Mouse (Mus musculus) granulocyte monocyte progenitor cell, adult 5-6 weeks (primary cell): ENCODE measurements around the gene Pygo1. TPM values are rescaled to one million over a fixed set of nuclear protein-coding genes. Genes with fewer than 3 reads are reported as not detected.
A peak's percentile ranks its signal among the peaks of the same experiment; 100 is the strongest.

Experiments used
- ATAC-seq: replicated peaks from 2 replicates; pipeline ENCODE4 v1.8.0; 2016; ENCODE audit warnings: mild to moderate bottlenecking, moderate TSS enrichment, inconsistent platforms; ENCODE audit not compliant: poor library complexity, severe bottlenecking
- total RNA-seq, 2 experiments: library from RNA; stranded (forward) in 1 of 2; stranded (reverse) in 1 of 2; fragments of 200-712, 200-1000 nt in 1 of 2; fragments of >200 nt in 1 of 2; fragmentation: Nextera tagmentation in 1 of 2; gene quantifications; 2 replicates each; pipeline ENCODE4 v1.2.3; 2014 to 2017

Pygo1 gene
- total RNA-seq (2014; fragmentation: Nextera tagmentation) = not detected in 2 replicates
- not detected in 2 replicates for total RNA-seq (2017)

GRCm38 (mm10) chr9:72925021-72925934 lies at the start of gene Pygo1:
Gene Pygo1, plus strand, starts transcription at chr9:72925645.
- peak; percentile 51 for ATAC-seq

DNA sequence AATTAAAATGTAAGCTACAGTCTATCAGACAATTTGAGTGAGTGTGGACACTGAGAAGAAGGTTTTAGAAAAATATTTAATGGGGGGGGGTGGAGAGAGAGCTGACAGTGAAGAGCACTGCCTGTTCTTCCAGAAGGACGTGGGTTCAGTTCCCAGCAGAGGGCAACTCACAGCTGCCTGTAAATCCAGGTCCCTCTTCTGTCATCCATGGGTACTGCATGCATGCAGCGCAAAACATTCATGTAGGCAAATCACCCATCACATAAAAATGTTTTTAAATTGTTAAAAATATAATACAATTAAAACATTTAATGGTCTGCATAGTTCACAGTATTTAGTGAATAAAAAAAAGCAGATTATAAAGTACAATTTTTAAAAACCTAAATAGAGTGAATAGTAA lies 49.6 kb upstream of the Pygo1 start:
- ATAC-seq = no peak; the same call in 1 of the 2 replicates

DNA sequence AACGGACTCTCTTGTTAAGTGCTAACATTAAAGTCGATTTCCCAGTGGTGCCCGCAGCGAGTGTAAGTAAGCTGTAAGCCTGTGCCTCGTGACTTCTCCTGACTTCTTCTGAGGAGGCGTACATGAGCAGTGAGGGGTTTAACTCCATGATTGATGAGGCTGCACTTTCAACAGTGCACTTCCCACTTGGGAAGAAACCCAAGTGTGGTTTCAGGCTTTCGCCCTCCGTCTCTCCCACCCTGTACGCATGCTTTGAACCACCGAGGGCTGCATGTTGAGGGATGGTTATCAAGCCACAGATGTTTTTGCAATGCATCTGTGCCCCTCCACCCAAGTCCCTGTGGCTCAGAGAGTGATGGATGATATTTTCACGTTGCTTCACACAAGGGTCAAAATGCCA lies 47.5 kb upstream of the Pygo1 start:
- peak; percentile 50; the same call in 1 of the 2 replicates for ATAC-seq

GRCm38 (mm10) chr9:72878656-72879055 lies 46.8 kb upstream of the Pygo1 start:
- no peak for ATAC-seq

GRCm38 (mm10) chr9:72879601-72880000 lies 45.8 kb upstream of the Pygo1 start:
- no peak for ATAC-seq

DNA sequence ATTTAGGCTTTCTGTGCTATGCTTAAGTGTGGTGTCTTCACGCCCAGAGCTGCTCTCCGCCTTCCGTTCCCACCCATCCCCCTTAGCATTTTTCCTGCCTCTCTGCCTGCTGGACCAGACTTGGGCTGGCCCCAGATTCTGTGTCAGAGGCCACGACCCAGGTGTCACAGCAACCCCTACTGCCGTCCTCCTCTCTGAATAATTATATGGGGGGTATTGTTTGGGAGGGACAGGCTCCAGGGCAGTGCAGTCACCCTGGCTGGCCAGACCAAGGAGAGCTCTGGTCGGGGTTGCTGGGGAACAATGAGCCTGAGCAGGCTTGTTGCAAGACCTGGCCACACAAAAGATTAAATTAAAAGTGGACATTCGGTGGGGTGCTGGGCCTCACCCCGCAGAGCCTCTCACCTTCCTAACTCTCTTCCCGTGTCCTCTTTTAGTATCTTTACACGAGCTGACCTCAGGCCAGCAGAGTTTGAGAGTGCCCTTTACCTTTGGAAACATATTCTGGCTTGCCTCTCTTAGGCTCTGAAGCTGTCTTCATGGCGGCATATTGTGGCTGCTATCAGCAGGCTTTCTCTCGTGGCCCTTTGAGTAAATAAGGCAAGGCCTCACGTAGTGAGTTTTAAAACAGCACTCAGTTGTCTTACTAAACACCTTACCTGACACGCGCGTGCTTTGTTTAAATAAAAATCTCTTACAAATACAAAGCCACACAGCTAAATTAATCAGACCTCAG lies 45.1 kb upstream of the Pygo1 start:
- ATAC-seq = no peak

- no peak for ATAC-seq
Measured at GRCm38 (mm10) chr9:72881026-72881768, 44.2 kb upstream of the Pygo1 start.

DNA sequence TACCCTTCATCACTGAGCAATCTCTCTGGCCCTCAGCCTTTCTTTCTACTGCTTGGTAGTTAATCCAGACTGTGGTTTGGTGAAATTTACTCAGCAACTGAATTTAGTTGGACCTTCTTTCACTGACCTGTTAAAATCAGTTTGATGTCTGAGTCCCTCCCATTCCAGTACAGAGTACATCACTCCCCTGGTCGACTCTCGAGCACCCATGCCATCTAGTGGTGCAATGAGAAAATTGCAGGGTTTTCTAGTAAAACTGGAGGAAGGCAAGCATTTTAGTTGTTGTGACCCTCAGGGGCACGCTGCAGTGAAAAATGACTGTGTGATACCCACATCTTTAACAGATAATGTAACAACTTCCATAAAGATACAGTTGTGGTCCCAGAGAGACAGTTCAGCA lies 41.5 kb upstream of the Pygo1 start:
- peak; percentile 84 for ATAC-seq

- ATAC-seq = peak; percentile 48; the same call in 1 of the 2 replicates
Measured at GRCm38 (mm10) chr9:72889777-72890176, 35.7 kb upstream of the Pygo1 start.

- ATAC-seq = no peak
Measured at GRCm38 (mm10) chr9:72890499-72891085, 34.9 kb upstream of the Pygo1 start.

DNA sequence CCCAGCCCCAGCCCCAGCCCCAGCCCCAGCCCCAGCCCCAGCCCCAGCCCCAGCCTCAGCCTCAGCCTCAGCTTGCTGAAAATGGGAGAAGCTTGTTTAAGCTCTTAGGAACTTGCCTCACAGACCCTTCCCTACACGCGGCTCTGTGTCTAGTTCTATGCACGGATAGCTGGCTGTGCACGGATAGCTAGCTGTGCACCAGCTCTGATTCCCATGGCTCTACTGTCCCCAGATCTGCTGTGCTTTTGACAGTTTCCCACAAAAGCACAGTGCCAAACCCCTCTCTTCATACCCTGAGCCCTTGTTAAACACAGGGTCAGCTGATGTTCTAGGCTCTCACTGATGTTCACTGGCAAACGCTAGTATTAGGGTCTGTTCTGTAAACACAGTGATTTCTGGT lies 32.7 kb upstream of the Pygo1 start:
- ATAC-seq = no peak

GRCm38 (mm10) chr9:72894796-72895352 lies 30.6 kb upstream of the Pygo1 start:
- no peak for ATAC-seq

GRCm38 (mm10) chr9:72902057-72902456 lies 23.4 kb upstream of the Pygo1 start:
- ATAC-seq = no peak

GRCm38 (mm10) chr9:72902611-72903010 lies 22.8 kb upstream of the Pygo1 start:
- no peak for ATAC-seq

DNA sequence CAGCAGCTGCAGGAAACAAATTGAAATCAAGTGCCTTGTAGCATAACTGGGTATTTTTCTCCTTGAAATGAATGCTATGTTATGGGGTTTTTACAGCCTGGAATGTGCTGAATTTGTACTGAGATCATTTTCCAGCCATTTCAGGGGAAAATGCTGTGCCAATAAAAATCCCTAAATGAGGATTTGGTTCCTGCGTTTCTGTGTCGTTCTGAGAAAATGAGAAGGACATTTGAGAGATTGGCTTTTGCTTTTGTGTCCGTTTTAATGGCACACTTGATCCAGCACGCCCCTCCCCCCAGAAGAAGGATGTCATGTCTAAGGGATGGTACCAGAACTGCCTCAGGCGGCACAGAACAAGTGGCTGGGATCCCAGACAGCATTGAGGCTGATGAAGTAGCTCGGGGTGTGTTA lies 18.7 kb upstream of the Pygo1 start:
- ATAC-seq = no peak

DNA sequence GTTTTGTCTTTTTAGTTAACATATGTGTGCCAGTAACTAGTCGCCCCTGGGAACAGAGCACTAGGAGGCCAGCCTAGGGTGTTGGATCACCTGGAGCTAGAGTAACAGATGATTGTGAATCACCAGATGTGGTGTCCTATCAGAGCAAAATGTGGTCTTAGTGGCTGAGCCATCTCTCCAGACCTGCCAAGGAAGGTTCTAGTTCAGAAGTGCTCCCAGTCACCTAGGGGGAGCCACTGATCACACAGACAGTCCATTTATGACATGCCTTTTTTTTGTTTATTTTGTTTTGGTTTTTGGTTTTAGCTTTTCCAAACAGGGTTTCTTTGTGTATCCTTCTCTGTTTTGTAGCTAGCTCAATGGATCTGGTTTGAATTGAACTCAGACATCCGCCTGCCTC lies 14.1 kb upstream of the Pygo1 start:
- ATAC-seq = no peak

- ATAC-seq = no peak
Measured at GRCm38 (mm10) chr9:72913551-72913950, 11.9 kb upstream of the Pygo1 start.

- ATAC-seq = peak; percentile 67
Measured at GRCm38 (mm10) chr9:72915728-72916127, 9.7 kb upstream of the Pygo1 start.

DNA sequence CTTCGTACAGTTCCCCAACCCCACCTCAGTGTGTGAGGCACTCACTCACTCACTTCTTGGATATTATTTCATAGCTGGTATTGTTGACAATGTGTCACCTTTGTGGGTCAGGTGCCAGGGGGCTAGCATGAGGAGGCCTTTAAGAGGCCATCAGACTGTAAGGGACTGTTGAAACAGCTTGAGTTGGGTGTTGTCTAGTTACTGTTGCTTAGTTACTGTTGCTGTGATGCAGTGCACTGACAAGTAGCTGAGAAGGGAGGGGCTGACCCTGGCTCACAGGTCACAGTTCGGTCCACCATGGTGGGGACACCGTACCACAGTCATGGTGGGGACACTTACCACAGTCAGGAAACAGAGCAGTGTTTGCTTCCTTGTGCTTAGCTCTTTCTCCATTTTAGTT lies 2.4 kb upstream of the Pygo1 start:
- ATAC-seq = peak; percentile 38; the same call in 1 of the 2 replicates

DNA sequence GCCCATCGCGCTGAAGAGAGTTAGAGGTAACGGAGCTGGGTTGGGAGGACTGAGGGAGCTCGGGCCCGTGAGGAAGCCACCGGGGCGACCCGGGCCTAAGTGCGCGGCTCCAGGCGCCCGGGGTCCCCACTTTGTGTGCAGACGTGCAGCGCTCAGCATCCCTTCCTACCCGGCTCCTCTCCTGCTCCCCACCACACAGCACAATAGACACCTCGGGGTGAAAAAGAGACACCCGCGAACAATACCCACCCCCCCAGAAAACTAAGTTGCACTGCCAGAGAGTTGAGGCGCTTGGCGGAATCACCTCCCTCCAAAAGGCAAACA lies 452 bp downstream of the Pygo1 start:
- no peak; the same call in 1 of the 2 replicates for ATAC-seq
